Mouse (Mus musculus) liver, embryonic 14.5 days (tissue): ENCODE results near the gene Hist2h3c1. TPM values are rescaled to one million over a fixed set of nuclear protein-coding genes. Genes with fewer than 3 reads are reported as not detected.
A peak's percentile ranks its signal among the peaks of the same experiment; 100 is the strongest.

Experiments
- ATAC-seq: fragments of 200-750 bp; cut with Nextera tagmentation; 2 replicates; pipeline ENCODE4 v1.8.0; 2017; ENCODE audit warnings: moderate number of reproducible peaks, mild to moderate bottlenecking, moderate library complexity; ENCODE audit not compliant: insufficient read depth
- DNase-seq, 3 experiments: peaks; one replicate each; pipeline ENCODE4 v3.0.0-alpha.2; 2012 to 2013; ENCODE audit warnings: low read depth in 3 of 3, low spot score in 3 of 3
- H3K27ac ChIP-seq: fragments of 300-500 bp; sonication (generic); 2 replicates; pipeline ENCODE4 v1.5.1; 2014; ENCODE audit warnings: moderate library complexity, mild to moderate bottlenecking, control low read depth, inconsistent platforms
- H3K27me3 ChIP-seq: fragments of 300-500 bp; sonication (generic); 2 replicates; pipeline ENCODE4 v1.6.1; 2014; ENCODE audit warnings: mild to moderate bottlenecking, low read length, moderate library complexity; ENCODE audit not compliant: control insufficient read depth, insufficient read depth
- H3K36me3 ChIP-seq: fragments of 300-500 bp; sonication (generic); replicated peaks from 2 replicates; pipeline ENCODE4 v1.6.1; 2014; ENCODE audit warnings: low read depth; ENCODE audit not compliant: control insufficient read depth, insufficient read depth
- H3K4me1 ChIP-seq, 2 experiments: fragments of 200-500 bp in 1 of 2; fragments of 300-500 bp in 1 of 2; sonication (generic) in 1 of 2; replicated peaks; 2 replicates each; pipeline ENCODE4 v1.6.1; 2012 to 2014; ENCODE audit warnings: antibody characterized with exemption in 1 of 2, inconsistent platforms in 1 of 2, low read length in 1 of 2; ENCODE audit not compliant: control insufficient read depth in 2 of 2, insufficient read depth in 2 of 2
- H3K4me2 ChIP-seq: fragments of 300-500 bp; sonication (generic); 2 replicates; pipeline ENCODE4 v1.6.1; 2014; ENCODE audit warnings: low read depth, mild to moderate bottlenecking, control low read depth, moderate library complexity
- H3K4me3 ChIP-seq, 2 experiments: fragments of 200-500 bp in 1 of 2; fragments of 300-500 bp in 1 of 2; sonication (generic) in 1 of 2; 2 replicates each; pipeline ENCODE4 v1.5.1; 2012 to 2014; ENCODE audit warnings: low read depth in 2 of 2, low read length in 2 of 2, mild to moderate bottlenecking in 2 of 2, control low read depth in 1 of 2, inconsistent platforms in 1 of 2, moderate library complexity in 1 of 2; ENCODE audit not compliant: insufficient read depth in 1 of 2
- H3K9ac ChIP-seq: fragments of 300-500 bp; sonication (generic); replicated peaks from 2 replicates; pipeline ENCODE4 v1.6.1; 2014; ENCODE audit warnings: mild to moderate bottlenecking, control low read depth, moderate library complexity
- H3K9me3 ChIP-seq: fragments of 300-500 bp; sonication (generic); 2 replicates; pipeline ENCODE4 v1.6.1; 2016; ENCODE audit warnings: low read length, mixed read lengths; ENCODE audit not compliant: control insufficient read depth
- CTCF ChIP-seq: IDR thresholded peaks from 2 replicates; pipeline ENCODE4 v1.5.1; 2016; ENCODE audit warnings: antibody characterized with exemption, low read depth, control low read depth
- EP300 ChIP-seq: IDR thresholded peaks from 2 replicates; pipeline ENCODE4 v1.6.1; 2016; ENCODE audit warnings: antibody characterized with exemption, low read depth
- WGBS: fragments of 180-500 bp; shearing (Covaris S2); extraction: QIAGEN DNeasy Blood & Tissue Kit; methylation state at CpG from one replicate; pipeline ENCODE4 v1.1.7; 2014; ENCODE audit not compliant: insufficient replicate concordance; 5-methylcytosine and 5-hydroxymethylcytosine counted together
- polyA plus RNA-seq, 2 experiments: library from polyadenylated mRNA; depleted of rRNA in 1 of 2; stranded (reverse) in 1 of 2; unstranded in 1 of 2; fragments of >200 nt; fragmentation: Nextera tagmentation in 1 of 2; extraction: Ambion mirVana in 1 of 2; gene quantifications; 2 replicates each; pipeline versions ENCODE4 v1.2.1 to v1.2.3; 2012 to 2014

Gene Hist2h3c1
- polyA plus RNA-seq, 2 experiments: 2.4 to 2.6 TPM

- DNase-seq (no peak), ATAC-seq (no peak)
- H3K4me2 ChIP-seq: peak overlapping the region; percentile 86
- WGBS: 52% methylated on average over 3 of the region's 3 CpGs
- H3K27me3 ChIP-seq: no peaks in the 10 kb centered on the region
- H3K9ac ChIP-seq: peak overlapping the region; percentile 100
- H3K27ac ChIP-seq: peak overlapping the region; percentile 100
- H3K36me3 ChIP-seq: no peaks in the 10 kb centered on the region
- peak overlapping the region; percentile 54 to 63 for H3K4me3 ChIP-seq
- no peaks in the 10 kb centered on the region for H3K9me3 ChIP-seq
- peaks cover 29 to 31% of the 10 kb centered on the region in 2 experiments for H3K4me1 ChIP-seq
- TF ChIP-seq EP300 (no peak), CTCF (no peak)
Measured at GRCm38 (mm10) chr3:96261623-96262022, 15.1 kb downstream of the Hist2h3c1 start.

- Histone ChIP-seq H3K27me3 (no peaks in the 10 kb centered on the region), H3K9ac (peak overlapping the region; percentile 100), H3K4me1 (peaks cover 29 to 36% of the 10 kb centered on the region in 2 experiments), H3K4me2 (peak overlapping the region; percentile 86), H3K9me3 (no peaks in the 10 kb centered on the region), H3K4me3 (peak overlapping the region; percentile 54 to 63), H3K27ac (peak overlapping the region; percentile 100), H3K36me3 (no peaks in the 10 kb centered on the region)
- ATAC-seq: peak; percentile 70
- under 1% methylated on average over 19 of the region's 19 CpGs for WGBS
- peak; percentile 85 to 88 (median 87) for DNase-seq
- TF ChIP-seq EP300: no peak
- TF ChIP-seq CTCF: no peak
Measured at GRCm38 (mm10) chr3:96262216-96262875, 15.9 kb downstream of the Hist2h3c1 start.

- under 1% methylated on average over 40 of the region's 40 CpGs for WGBS
Measured at GRCm38 (mm10) chr3:96262979-96263550, 16.6 kb downstream of the Hist2h3c1 start, which contains the start of gene Hist2h4. Gene Hist2h4 (minus strand): TSS chr3:96263311.

DNA sequence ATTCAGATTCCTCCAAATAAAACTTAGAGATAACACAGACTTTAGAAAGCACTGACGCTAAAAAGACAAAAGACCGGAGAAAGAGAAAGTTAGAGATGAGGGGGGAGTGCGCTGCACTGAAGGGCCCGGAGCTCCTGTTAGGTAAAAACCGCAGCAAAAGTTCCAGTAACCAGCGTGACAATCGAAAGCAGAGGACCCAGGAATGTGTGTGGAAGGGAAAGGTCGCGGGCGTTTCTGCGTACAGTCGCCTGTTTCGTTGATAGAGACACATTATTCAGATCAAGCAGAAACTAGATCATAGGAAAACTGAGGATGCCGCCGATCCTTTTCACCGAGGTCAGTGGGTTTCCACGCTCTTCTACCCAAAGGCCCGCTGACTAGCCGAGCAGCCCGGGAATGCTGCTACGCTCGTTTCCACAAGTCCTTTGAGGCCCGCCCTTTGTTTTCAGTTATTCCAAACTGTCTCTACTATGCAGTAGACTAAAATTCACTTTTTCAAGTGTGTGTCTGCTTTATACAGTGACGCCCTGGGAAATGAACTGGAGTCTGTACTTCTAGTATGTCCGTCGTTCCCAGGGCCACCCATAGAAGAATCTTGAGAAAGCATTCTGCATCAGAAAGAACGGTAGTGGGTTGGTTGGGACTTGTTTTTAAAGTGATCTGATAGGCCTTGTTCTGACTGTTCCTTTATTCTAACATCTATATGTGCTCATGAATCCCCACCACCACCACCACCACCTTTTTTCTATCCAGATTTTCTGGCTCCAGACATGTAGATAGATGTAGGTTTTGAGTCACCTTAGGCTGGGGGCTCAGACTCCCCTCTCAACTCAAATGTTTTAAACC is 17.3 kb downstream of the Hist2h3c1 start:
- peak overlapping the region; percentile 86 for H3K4me2 ChIP-seq
- H3K27ac ChIP-seq: peak overlapping the region; percentile 100
- 4% methylated on average over 27 of the region's 27 CpGs for WGBS
- peak overlapping the region; percentile 54 to 63 for H3K4me3 ChIP-seq
- H3K4me1 ChIP-seq: peaks cover 37 to 44% of the 10 kb centered on the region in 2 experiments
- H3K9me3 ChIP-seq: no peaks in the 10 kb centered on the region
- no peak for DNase-seq
- H3K36me3 ChIP-seq: no peaks in the 10 kb centered on the region
- peak overlapping the region; percentile 100 for H3K9ac ChIP-seq
- H3K27me3 ChIP-seq: no peaks in the 10 kb centered on the region
- TF ChIP-seq EP300: no peak
- TF ChIP-seq CTCF: 0 out of 2 replicates have a peak, but pooled peaks have one; percentile 0
- no peak for ATAC-seq

More at GRCm38 (mm10) chr3:96262979-96263550, 16.6 kb downstream of the Hist2h3c1 start, which contains the start of gene Hist2h4:
- ATAC-seq (peak; percentile 87), DNase-seq (peak; percentile 94 to 95 (median 95))
- no peaks in the 10 kb centered on the region for H3K36me3 ChIP-seq
- TF ChIP-seq EP300 (peak; percentile 93), CTCF (peak; percentile 47; the same call in 1 of the 2 replicates)
- H3K4me2 ChIP-seq: peak within 1 kb of the TSS; percentile 86
- peak within 1 kb of the TSS; percentile 100 for H3K9ac ChIP-seq
- H3K9me3 ChIP-seq: no peaks in the 10 kb centered on the region
- no peaks in the 10 kb centered on the region for H3K27me3 ChIP-seq
- H3K4me3 ChIP-seq: peak within 1 kb of the TSS; percentile 54 to 63
- H3K4me1 ChIP-seq: peaks cover 36 to 42% of the 10 kb centered on the region in 2 experiments
- H3K27ac ChIP-seq: peak within 1 kb of the TSS; percentile 100
